Mouse (Mus musculus) kidney, adult 18-20 months (tissue): Measurements from ENCODE around the gene Cntn4.
"Not testable (repeated sequence)": the region's sequence is repeated elsewhere in the genome, so short reads cannot be mapped to it uniquely, and the experiment has no call there.

Experiments
- DNase-seq: peaks from one replicate; pipeline ENCODE4 v3.0.0; 2021

Gene Cntn4

DNA sequence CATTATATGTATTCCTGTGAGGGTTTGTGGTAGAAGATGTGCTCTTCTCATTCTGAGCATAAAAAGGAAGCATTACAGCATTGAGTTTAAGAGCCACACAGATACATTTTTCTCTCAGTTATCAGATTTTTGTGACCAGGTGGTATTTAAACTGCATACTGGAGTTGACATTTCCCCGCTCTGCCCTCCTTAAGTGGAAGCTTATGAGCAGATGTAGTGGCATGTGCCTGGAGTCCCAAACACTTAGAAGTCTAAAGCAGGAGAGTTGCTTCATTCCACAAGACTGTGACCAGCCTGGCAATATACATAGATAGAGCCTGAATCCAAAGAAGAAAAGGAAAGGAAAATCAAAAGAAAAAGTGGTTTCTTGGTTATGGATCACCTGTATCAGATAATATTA lies 655.5 kb downstream of the Cntn4 start:
- DNase-seq, result no peak

DNA sequence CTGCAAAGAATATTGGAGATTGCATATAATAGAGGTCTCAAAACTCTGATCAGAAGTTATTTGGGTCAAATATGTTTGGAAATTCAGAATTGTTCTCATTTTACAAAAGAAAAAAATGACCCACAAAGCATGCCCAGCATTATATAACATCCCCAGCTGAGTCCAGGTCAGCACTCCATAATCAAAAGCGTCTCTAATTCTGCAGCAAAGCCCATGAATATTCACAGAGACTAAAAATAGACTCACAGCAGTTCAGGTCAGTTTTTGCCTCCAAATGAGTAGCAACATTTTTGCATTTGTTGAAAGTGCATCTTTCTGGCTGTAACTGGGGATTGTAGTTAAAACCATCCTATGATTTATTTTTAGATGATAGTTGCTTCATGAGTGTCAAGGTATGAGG lies 657.6 kb downstream of the Cntn4 start:
- no peak for DNase-seq

DNA sequence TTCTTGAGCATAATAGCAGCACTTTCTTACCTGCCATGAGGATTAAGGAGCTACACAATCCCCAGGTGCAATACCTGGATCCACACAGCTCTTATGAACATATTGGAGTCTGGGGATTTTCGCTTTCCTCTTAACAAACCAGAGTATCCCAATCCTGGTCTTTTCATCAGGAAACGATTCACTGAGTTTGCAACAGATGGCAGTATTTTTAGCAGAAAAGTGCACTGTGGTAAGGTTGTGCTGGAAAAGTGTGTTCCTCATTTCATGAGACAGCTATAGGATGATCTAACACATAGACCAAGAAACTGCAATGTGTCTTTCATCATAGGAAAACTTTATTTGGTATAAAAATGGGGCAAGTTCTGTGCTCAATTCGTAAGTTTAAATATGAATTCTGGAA lies 659.3 kb downstream of the Cntn4 start:
- DNase-seq, result no peak

DNA sequence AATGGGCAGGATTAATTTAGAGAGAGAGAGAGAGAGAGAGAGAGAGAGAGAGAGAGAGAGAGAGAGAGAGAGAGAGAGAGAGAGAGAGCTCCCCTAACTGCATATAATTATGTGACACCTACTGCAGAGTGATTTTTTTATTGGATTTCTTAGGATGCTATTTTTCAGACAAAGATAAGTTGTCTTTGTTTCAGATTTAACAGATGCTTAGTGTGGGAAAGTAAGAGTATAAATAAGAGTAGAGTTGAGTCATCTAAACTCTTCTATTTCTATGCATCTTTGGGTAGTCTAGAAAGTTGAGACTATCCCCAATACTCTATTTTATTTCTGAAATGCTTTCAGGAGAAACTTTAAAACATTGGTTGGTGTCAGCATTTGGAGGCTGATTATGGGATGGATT lies 660.4 kb downstream of the Cntn4 start:
- no peak for DNase-seq

DNA sequence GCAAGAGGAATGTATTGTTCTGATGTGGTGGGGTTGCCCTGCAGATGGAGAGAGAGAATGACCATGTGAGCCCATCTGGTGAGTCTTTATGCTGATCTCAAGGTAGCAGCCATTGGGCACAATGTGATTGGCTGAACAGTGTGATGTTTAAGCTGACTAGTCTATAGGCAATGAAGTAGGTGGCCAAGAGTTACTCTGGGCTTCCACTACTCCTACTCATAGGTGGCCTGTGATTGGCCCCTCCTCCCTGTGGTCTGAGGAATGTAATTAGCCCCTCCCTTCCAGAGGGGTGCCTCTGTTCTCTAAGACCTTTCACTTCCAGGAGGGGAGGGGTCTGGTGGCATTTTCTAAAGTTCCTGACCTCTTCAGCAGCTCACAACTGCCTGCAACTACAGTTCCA lies 663.7 kb downstream of the Cntn4 start:
- DNase-seq, result no peak

DNA sequence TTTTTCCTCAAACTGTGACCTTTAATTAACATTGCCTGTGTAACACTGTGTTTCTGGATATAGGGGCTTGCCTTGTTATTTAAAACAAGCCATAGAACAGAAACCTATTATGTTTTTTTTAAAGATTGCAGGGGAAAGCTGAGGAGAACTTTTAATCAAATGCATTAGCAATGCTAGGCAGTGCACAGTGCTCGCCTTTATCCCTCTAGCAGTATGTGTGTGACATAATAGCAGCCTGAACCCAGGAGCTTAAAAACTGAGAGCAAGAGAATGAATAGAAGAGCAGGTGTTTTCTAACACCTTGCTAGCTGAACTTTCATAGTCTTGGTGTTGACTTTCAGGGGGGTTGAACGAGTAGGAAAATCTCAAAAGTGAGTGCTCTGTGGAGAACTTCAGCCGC lies 672.6 kb downstream of the Cntn4 start:
- no peak for DNase-seq

DNA sequence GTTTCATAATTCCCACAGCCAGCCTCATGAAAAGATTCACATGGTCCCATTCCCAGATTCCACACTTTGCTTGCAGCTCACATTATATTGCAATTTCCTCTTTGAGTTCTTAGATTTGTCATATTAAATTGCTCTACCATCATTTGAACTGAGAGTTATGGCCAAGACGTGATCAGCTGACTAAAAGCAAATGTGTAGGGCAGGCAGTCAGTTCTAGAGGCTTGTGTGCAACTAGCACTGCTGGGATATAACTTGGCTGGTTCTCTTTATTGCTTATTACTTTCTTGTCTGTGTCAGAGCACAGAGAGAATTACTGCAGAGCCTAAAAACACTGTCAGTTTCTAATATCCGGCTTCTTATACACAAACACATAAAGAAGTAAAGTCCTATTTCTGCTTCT lies 673.9 kb downstream of the Cntn4 start:
- DNase-seq, result no peak

DNA sequence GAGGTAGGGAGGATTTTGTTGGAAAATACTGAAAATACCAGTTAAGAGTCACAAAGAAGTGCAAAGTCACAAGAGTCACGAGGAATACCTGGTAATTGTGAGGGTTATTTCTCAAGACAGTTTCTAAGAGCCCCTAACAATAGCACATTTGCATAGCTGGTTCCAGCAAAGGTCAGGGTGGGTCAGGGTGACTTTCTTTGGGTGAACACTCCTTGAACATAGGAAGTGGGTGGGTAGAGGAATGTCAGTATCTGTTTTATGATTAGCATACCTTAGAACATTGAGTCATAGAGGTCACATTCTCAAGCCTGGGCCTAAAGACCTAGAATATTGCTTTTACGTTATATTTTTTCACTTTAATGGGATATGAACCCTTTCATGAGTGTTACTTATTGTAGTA lies 681.3 kb downstream of the Cntn4 start:
- not testable (repeated sequence) for DNase-seq

DNA sequence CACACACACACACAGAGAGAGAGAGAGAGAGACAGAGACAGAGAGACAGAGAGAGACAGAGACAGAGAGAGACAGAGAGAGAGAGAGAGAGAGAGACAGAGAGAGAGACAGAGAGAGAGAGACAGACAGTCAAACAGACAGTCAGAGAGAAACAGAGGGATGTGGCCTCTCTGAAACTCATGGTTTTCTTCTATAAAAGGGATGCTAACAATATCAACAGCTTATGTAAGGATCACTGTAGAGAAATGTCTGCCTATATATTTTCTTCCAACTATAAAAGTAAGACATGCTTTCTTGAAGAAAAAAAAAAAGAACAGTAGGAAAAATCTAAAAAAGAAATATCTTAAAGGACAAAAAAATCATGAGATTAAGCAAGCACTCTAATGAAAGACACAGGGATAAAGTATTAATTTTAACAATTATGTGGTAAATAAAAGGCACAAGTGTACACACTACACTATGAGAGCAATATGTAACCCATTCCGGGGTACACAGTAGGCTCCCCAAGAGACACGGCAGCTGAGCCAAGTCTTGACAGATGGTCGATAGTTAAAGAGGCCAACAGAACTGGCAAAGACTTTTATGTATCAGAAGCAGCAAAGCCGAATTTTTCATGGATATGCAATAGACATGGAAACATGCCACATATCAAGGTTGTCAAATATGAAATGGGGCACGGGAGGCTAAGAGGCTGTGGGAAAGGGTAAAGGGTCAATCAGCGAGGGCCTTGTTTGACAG lies 704.0 kb downstream of the Cntn4 start:
- DNase-seq, result no peak

DNA sequence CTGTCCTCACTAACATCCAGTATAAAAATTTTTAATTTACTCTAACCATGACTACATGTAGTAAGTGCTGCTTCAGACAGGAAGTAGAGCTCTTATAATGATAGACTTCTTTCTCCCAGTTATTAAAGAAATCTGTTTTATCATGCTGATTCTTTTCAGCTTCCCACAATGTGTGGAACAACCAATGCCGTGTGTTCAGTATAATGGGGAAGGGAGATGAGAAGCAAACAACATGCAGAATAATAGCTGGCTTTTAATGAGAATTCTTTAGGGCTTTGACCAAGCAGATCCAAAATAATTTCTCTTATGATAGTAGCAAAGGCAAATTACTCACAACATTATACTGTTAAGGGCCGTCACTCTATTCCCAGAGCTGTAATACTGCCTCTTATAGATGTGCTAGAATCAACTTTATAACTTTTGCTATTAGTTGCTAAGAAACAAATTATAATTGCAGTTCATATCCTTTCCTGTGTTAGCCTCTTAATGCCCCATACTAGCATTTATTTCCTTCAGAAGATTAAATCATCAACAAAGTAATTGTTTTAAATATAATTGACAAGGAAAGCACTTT lies 710.5 kb downstream of the Cntn4 start:
- DNase-seq, result no peak

DNA sequence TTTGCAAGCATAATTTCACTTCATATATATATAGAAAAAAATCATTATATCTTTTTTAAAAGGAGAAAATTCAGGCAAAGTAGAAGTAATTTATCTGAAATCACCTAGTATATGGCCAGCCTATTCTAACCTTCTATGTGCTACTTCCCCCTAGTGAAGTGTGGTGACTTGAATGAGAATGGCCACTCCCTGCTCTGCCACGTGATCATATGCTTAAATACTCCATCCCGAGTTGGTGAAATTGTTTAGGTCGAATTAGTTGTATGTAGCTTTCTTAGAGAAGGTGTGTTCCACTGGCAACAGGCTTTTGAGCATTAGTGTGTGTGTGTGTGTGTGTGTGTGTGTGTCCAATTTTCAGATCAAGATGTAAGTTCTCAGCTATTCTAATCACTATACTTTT lies 730.6 kb downstream of the Cntn4 start:
- no peak for DNase-seq

DNA sequence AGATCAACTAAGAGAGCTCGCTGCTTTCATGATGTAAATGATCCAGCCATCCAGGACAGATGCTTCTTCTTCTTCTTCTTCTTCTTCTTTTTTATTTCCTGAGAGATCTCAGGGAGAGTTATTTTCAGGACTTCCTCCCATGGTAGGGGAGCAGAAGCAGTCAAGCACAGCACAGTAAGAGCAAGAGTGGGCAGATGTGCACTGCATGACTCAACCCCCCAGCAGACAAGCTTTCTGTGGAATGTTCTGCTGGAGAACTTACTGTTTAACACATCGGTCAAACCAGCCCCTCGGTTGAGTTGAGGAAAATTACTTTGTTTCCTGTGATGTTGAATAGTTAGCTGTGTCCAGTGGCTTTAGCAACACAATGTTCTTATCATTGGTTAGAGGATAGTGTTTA lies 731.2 kb downstream of the Cntn4 start:
- DNase-seq, result no peak

DNA sequence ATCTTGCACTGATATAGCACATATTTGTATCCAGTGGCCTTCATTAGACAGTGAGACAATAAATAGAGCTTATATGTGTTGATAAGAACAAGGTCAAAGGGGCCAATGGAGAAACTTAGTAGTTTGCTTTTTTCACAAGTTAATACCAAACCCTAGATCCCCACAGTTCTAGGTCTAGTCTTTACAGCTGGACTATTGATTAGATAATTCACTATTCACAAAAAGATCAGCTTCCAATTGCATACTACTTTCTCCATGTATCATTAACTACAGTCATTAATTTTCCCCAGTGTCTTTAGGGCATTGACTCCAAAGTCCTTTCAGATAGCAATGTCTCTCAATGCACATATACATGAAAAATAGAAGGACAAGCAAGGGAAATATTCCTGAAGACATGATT lies 745.5 kb downstream of the Cntn4 start:
- no peak for DNase-seq

DNA sequence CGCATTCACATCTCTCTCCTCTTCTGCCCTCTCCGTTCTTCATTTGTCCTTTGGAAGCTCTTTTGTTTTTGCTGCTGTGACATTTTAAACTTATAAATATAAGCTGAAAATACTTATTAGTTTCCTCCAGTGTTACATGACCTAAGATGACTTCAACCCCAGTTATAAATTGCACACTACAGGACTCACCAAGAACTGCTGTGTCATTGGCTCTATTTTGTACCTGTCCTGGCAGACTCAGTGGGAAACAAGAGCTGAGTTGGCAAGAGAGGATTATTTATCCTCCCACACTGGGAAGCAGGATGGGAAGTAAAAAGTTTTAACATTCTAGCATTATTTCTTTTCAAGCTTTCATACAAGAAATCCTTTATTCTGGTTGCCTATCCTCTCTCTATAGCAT lies 746.0 kb downstream of the Cntn4 start:
- DNase-seq, result no peak

DNA sequence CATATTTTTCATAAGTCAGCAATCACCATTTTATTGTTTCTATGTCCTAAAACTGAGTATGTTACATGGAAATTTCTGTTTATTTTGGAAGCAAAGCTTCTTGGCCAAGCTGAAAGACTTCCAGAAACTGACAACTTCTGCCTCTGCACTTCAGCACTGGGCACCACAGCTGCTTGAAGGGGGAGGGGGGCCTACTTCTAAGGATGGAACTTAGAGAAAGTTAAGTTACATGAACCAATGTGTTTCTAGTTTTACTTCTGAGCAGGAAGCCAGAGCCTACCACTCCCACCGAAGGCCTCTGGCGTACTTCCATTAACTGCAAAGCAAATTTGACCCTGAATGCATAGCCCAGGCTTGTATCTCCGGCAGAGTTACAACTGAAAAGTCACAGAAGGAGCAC lies 749.2 kb downstream of the Cntn4 start:
- no peak for DNase-seq

DNA sequence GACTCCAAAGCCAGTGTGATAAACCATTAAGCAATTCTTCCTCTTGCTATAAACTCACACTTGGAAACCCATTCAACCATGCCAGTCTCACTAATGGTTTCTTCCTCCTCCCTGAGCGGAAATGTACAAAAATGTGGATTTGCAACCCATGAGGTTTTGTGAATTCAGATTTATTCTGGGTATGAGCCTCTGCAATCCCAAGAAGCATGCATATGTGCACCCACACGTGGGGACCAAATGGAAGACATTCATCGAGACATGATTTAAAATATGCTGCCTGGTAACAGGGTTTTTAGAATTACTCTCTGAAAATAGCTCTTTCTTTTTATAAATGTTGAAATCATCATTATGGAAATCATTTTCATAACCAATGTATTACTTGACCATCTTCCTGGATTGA lies 754.0 kb downstream of the Cntn4 start:
- no peak for DNase-seq

DNA sequence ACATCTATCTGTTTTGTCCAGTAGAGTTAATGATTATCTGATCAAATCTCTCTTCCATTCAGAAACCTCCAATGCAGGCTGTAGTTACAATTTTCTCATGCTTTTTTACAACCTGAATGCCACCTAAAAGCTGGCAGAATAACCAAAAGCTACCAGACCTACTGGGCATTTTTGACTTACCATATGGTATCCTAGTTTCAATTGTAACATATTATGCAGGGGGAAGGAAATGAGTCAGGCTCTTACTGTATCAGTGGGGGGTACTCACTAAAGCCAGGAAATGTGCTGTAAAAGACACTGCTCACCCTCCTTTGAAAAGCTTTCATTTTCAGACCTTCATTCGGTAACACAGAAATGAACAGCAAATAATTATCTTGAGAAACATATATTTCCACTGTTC lies 763.3 kb downstream of the Cntn4 start:
- DNase-seq, result no peak

DNA sequence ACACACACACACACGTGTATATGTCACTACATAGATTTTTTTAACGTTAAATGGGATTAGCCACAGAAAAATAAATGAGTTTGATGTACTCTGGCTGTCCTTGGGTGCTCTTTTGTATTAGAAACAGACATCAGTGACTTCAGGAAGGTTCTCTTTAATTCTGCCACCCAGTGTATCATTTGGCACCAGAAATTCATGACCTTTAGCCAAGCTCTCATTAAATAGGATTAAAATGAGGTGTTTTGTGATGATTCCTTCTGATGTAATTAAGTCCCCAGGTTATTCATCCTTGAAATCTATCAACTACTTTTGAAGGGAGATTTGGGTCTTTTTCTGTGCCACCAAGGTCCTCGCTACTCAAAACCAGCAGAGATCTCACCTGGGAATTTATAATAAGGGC lies 763.8 kb downstream of the Cntn4 start:
- DNase-seq, result no peak

DNA sequence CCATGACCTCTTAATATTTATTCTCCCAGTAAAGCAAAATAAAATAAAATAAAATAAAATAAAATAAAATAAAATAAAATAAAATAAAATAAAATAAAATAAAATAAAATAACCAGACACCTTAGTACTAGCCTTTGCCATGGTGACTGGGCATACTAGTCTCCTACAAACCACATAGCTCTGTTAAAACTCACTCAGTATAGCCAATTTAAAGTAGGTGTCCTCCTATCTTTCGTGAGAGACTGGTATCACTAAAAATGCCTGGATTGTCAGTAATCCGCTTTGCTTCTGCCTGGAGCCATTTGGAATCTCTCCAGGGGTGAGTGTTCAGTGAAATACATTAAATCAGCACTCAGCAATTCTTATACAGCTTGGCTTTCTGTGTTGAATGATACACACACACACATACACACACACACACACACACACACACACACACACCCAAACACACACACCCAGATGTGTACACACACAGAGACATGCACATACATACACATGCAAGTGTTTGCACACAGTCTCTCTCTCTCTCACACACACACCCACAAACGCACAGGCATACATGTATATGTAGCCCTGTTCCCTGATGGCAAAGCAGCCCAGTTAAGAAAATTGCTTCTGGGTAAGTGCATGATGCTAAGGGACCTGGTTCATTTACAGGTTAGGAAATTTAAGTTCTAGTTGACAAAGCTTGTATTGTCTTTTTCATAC lies 776.8 kb downstream of the Cntn4 start:
- no peak for DNase-seq

DNA sequence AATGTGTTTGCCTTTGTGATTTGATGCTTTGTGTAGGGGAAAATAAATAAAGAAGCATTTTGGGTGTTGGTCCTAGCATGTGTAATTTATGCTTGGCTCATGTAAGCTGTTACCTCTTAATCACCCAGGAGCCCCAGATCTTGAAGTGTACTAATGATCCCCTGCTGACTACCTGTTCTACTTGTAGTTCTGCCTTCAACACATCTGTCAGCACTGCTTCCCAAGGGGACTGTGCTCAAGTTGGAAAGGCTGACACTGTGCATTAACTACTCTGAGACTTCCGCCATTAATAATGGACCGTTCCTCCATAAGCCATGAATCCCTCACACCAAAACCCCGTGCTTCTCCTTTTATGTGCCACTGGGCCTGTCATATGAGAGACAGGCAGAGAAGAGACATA lies 778.2 kb downstream of the Cntn4 start:
- no peak for DNase-seq

DNA sequence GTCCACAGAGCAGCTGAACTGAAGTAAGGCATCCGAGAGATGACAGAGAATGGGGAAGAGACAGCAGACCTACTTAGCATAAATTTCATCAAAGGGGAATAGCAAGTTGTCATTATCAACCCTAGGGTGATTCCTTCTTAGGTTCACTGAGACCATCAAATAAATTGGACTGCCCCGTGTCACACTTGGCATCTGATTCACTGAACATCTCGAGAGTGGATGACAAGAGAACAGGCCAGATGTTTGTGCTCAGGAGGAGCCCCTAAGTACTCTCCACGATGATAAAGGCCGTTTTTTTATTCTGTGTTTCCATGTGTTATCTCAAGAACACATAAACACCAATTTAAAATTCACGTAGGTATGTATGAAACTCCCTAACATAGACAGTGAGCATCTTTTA lies 780.7 kb downstream of the Cntn4 start:
- no peak for DNase-seq

DNA sequence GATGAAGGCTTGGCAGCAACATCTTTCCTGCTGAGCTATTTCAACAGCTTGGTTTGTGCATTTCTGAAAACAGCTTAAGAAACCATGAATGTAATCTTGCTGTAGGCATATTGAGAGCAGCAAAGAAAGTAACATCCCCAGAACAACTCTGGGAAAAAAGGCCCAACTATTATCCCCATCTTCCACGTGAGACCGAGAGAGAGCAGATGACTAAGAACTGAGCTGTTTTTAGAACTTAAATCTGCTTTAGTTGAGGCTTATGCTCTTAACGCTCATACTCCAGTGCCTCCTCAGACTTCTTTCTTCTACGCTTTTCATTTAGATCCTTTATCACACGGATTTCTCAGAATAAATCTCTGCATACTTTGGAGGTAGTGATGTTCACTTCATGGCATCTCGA lies 784.9 kb downstream of the Cntn4 start:
- no peak for DNase-seq

DNA sequence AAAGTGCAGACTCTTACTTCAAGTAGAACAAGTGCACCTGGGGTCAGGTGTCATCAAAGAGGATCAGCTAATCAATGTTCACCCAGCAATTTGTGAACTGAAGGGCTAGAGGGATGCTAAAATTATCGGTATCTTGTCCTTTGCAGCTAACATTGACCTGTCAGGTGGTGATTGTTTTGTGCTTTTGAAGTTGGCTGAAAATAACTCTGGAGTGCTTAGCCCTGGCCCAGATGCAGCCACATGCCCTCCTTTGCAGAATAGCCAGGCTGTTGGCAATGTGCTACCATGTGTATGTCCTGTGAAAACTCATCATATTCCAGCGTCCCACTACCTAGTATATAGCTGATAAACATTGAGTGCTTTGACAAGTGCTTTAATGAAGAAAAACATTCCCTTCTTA lies 786.4 kb downstream of the Cntn4 start:
- DNase-seq, result no peak

DNA sequence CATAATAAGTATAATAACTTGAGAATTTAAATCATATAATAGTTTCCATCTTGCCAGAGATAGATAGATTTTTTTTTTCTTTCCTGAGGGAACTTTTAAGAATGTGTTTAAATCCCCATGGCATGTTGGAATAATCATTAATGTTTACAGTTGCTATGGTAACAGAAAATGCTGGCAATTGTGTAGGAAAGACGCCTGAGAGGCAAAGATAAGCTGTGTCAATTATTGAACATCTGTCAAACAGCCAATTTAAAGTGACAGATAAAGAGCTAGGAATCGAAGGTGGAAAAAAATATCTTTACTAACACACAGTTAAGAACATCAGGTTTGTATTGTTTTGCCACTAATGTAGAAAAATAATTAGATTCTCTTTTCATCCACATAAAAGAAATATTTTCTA lies 788.3 kb downstream of the Cntn4 start:
- DNase-seq, result no peak
